29 mouse cellular contexts compared by ENCODE assay signal in the genomic region with DNA sequence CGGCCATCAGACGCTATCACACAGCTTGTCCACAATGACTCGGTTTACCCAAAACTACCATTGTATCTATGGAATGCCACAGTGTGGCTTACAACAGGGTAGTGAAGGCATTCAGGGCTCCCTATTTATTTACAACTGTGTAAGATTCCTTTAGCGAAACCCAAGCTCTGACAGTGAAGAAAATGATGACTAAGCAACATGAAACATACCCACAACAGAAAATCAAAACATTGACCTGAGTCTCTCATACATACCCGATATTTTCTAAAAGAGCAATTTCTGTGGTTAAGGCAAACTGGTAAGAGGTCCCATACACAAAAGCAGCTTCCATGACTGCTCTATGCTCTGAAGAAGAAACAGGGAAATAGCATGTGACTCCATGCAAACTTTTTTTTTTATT.
"Had no signal": no experiment of that assay in that cellular context is flagged by ENCODE, and none has a peak within 500 bp of the region (broad histone marks: within the 10 kb centered on the region; RNA-seq: fewer than 3 reads in every experiment).

No protein-coding gene starts in this region.

- H3K27ac ChIP-seq: heart, embryonic 10.5 days; heart, embryonic 13.5 days; heart, embryonic 15.5 days; hindbrain, embryonic 10.5 days; hindbrain, embryonic 12.5 days; hindbrain, embryonic 13.5 days; hindbrain, embryonic 14.5 days; hindbrain, embryonic 15.5 days; hindbrain, postnatal 0 days; intestine, embryonic 15.5 days; kidney, embryonic 15.5 days; kidney, postnatal 0 days; layer of hippocampus, adult 2 months; left cerebral cortex, adult 2 months had no signal

- H3K9me3 ChIP-seq: heart, embryonic 10.5 days; heart, embryonic 12.5 days; heart, embryonic 13.5 days; heart, embryonic 15.5 days; hindbrain, embryonic 10.5 days; hindbrain, embryonic 12.5 days; hindbrain, embryonic 13.5 days; hindbrain, embryonic 15.5 days; intestine, embryonic 15.5 days; kidney, embryonic 15.5 days had no signal

- H3K4me1 ChIP-seq: hindbrain, embryonic 13.5 days; hindbrain, embryonic 15.5 days; kidney, embryonic 15.5 days had no signal

- H3K27me3 ChIP-seq: heart, embryonic 12.5 days; heart, embryonic 13.5 days; heart, embryonic 15.5 days; hindbrain, embryonic 12.5 days; hindbrain, embryonic 13.5 days; hindbrain, embryonic 15.5 days; intestine, embryonic 15.5 days; kidney, embryonic 15.5 days had no signal

- H3K36me3 ChIP-seq: heart, embryonic 12.5 days; heart, embryonic 15.5 days; hindbrain, embryonic 13.5 days; hindbrain, embryonic 15.5 days; intestine, embryonic 15.5 days; kidney, embryonic 15.5 days had no signal

- H3K9ac ChIP-seq: heart, embryonic 12.5 days; heart, embryonic 13.5 days; heart, embryonic 15.5 days; hindbrain, embryonic 12.5 days; hindbrain, embryonic 13.5 days; hindbrain, embryonic 14.5 days; hindbrain, embryonic 15.5 days; intestine, embryonic 15.5 days; kidney, embryonic 15.5 days had no signal

- H3K4me3 ChIP-seq: heart, embryonic 10.5 days; heart, embryonic 12.5 days; heart, embryonic 13.5 days; heart, embryonic 15.5 days; hindbrain, embryonic 10.5 days; hindbrain, embryonic 12.5 days; hindbrain, embryonic 13.5 days; hindbrain, embryonic 15.5 days; intestine, embryonic 15.5 days; kidney, embryonic 15.5 days; layer of hippocampus, adult 2 months; left cerebral cortex, adult 2 months had no signal

- DNase-seq: heart, postnatal 10 days; heart, postnatal 14 days; heart, postnatal 36 days; heart, postnatal 4 days; kidney, adult 11 months; kidney, adult 18-20 months; kidney, adult 8-10 months; kidney, postnatal 10 days; kidney, postnatal 14 days; kidney, postnatal 25 days; kidney, postnatal 4 days; layer of hippocampus, adult 9-11 months; layer of hippocampus, postnatal 36 days had no signal

- H3K4me2 ChIP-seq: heart, embryonic 11.5 days; heart, embryonic 12.5 days; heart, embryonic 13.5 days; heart, embryonic 15.5 days; hindbrain, embryonic 12.5 days; hindbrain, embryonic 13.5 days; hindbrain, embryonic 14.5 days; hindbrain, embryonic 15.5 days; intestine, embryonic 15.5 days; kidney, embryonic 15.5 days had no signal
